Mouse (Mus musculus): ENCODE results near the gene Hectd4.

DNA sequence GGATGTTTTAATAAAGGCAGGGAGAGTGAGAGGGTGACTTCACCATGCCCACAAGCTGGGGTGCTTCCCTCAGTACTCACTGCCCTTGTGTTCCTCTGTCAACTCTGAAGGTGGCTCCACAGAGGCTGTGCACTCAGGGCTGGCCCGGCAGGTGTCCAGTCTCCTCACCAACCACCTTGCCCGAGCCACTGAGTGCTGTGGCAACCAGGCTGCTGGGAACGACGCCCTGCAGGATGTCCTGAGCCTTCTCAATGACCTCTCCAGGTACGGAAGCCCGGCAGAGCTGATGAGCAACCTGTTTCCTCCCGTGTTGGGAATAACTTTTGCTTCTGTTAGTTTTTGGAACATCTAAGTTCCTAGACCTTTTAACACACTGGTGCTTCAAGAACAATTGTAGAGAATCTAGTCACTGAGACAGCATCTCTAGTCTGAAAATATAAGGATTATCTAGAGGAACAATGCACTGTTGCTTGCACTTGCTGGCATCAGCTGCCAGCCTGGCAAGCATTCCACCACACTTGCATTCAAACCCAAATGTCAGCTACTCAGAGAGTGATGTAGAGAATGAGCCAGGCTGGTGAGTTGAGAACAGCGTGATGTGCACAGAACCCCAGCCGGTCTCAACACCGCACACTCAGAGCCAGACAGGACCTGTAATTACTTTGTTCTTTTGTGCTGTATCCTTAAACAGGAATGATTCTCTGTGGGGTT lies 93.9 kb downstream of the Hectd4 start:
- TF ChIP-seq POLR2A (IDR thresholded peaks at IDR 0.05; ENCODE audit: control insufficient read depth, extremely low read depth, insufficient read depth, low read length, poor library complexity) (no peak), CTCF (IDR thresholded peaks at IDR 0.05; ENCODE audit: borderline replicate concordance, control insufficient read depth, extremely low read depth, insufficient read depth, low read length, poor library complexity) (no peak)

Measured in thymus, adult 2 months (tissue).